Mouse (Mus musculus) heart, postnatal 0 days (tissue): Measurements from ENCODE around the gene Gm7861.
"Not testable (repeated sequence)": the region's sequence is repeated elsewhere in the genome, so short reads cannot be mapped to it uniquely, and the experiment has no call there.

Experiments
- CTCF ChIP-seq: IDR thresholded peaks from 2 replicates; pipeline ENCODE4 v1.5.1; 2016; ENCODE audit warnings: antibody characterized with exemption, control low read depth, low read depth
- EP300 ChIP-seq: IDR thresholded peaks from 2 replicates; pipeline ENCODE4 v1.6.1; 2016; ENCODE audit warnings: antibody characterized with exemption, low read depth

DNA sequence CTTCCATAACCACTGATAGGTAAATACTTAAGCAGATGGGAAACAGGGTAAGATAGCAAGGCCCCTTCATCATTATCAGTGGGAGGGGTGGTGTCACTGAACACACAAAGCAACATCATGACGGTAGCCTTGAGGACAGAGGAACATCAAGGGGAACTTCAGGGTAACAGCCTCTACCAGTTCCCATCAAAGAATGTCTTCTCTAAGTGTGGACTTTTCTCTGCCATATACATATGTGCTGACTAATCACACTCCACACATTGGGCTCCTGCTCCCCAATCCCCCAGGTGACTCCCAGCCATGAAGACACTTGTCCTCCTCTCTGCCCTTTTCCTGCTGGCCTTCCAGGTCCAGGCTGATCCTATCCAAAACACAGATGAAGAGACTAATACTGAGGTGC is 23.6 kb upstream of the Gm7861 start, which contains the start of gene Defa26:
- TF ChIP-seq CTCF, EP300: not testable (repeated sequence)
